Mouse (Mus musculus): ENCODE measurements around the gene Tfb2m. TPM values are rescaled to one million over a fixed set of nuclear protein-coding genes. Genes with fewer than 3 reads are reported as not detected.
A peak's percentile ranks its signal among the peaks of the same experiment; 100 is the strongest.

Gene Tfb2m
- polyA plus RNA-seq, 1 experiment from 2014 or later = 21.8 TPM

DNA sequence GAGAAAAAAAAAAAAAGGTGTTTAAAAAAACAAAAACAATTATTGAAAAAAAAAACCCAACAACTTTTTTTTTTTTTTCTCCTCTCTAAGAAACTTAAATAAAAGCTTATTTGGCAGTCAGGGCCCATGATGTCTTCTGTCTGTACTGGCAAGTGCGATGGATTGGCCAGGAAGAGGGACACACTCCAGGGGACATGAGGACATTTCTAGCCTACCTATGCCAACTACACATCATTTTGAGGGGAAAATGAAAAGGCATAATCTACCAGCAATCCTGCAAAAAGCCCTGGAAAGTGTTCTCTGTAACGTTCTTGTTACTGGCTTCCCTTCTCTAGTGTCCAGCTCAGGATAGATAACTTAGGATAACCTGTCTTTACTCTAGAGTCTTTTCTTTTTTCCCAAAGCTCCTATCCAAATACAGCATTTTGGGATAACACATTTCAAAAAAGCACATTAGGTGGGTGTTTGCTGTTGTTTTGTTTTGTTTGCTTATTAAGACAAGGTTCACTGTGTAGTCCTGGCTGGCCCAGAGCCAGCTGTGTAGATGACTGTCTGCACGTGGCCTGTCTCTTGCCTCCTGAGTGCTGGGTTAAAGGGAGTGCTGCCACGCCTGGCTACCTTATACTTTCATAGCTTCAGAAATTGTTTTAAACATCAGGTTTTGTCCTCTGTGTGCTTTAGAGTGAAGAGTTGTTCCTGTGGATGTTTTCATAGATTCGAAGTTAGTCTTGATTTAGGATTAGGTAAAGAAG, 7.3 kb upstream of the Tfb2m start:
- no peak for TF ChIP-seq CTCF (IDR thresholded peaks at IDR 0.05; ENCODE audit: low read depth)
- H3K27me3 ChIP-seq (replicated peaks; ENCODE audit: control insufficient read depth, insufficient read depth, low read length) = no peaks in the 10 kb centered on the region
- WGBS = 50% methylated on average over 5 of the region's 5 CpGs
- no peak overlapping the region for H3K9ac ChIP-seq (ENCODE audit: low read depth, low read length)
- no peak overlapping the region for H3K4me3 ChIP-seq (ENCODE audit: low read depth, low read length)
- H3K36me3 ChIP-seq (ENCODE audit: control insufficient read depth, insufficient read depth) = no peaks in the 10 kb centered on the region; the same call in 1 of the 2 replicates
- no peak overlapping the region for H3K4me2 ChIP-seq (replicated peaks; ENCODE audit: low read depth)
- 0 out of 2 replicates have a peak overlapping the region, but pooled peaks have one; percentile 37 for H3K27ac ChIP-seq (ENCODE audit: low read depth, low read length)
- H3K4me1 ChIP-seq (replicated peaks; ENCODE audit: control insufficient read depth, insufficient read depth, low read length) = no peaks in the 10 kb centered on the region
- no peaks in the 10 kb centered on the region for H3K9me3 ChIP-seq (ENCODE audit: control insufficient read depth)
- no peak for ATAC-seq

DNA sequence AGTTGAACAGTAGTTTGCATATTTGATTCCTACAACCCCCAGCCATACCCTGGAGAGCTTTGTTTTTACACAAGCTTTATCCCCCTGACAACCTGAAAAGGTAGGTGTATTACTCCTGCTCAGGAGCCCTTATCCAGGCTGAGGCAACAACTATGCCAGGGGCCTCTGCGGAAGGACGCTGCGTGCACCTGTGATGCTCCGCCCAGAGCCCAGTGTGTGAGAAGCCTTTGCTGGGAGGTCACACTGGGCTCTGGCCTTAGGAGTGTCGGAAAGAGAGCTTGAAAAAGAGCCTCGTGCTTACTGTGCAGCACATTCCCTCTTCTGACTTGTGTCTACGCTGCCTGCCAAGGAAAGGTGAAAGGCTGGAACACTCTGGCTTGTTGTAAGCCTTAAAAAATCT, 6.7 kb upstream of the Tfb2m start:
- H3K4me1 ChIP-seq (replicated peaks; ENCODE audit: control insufficient read depth, insufficient read depth, low read length) = no peaks in the 10 kb centered on the region
- H3K36me3 ChIP-seq (ENCODE audit: control insufficient read depth, insufficient read depth) = no peaks in the 10 kb centered on the region; the same call in 1 of the 2 replicates
- no peak overlapping the region for H3K4me3 ChIP-seq (ENCODE audit: low read depth, low read length)
- 34% methylated on average over 7 of the region's 7 CpGs for WGBS
- H3K27me3 ChIP-seq (replicated peaks; ENCODE audit: control insufficient read depth, insufficient read depth, low read length) = no peaks in the 10 kb centered on the region
- H3K4me2 ChIP-seq (replicated peaks; ENCODE audit: low read depth) = 0 out of 2 replicates have a peak overlapping the region, but pooled peaks have one; percentile 6
- no peak overlapping the region for H3K9ac ChIP-seq (ENCODE audit: low read depth, low read length)
- ATAC-seq = peak; percentile 77
- peak overlapping the region; percentile 37; the same call in 1 of the 2 replicates for H3K27ac ChIP-seq (ENCODE audit: low read depth, low read length)
- no peak for TF ChIP-seq CTCF (IDR thresholded peaks at IDR 0.05; ENCODE audit: low read depth)
- no peaks in the 10 kb centered on the region for H3K9me3 ChIP-seq (ENCODE audit: control insufficient read depth)

DNA sequence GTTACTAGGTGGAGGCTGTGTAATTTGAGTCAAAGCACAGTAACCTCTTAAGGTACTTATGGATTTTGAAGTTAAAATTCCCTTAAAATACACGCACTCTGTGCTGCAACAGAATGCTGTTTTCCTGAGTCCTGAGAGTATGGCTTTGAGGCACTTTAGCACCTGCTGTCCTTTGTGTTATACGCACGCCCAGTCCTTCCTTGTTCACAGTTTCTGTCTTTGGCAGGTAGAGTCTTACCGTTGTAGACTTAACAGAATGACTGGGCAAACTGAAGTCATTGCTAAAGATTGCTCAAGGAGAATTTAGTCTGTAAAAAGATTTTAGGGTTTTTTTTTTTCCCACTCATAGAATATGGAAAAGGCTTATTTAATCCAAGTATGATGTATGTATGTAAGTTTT, 5.9 kb upstream of the Tfb2m start:
- Histone ChIP-seq H3K27ac (ENCODE audit: low read depth, low read length) (0 out of 2 replicates have a peak overlapping the region, but pooled peaks have one; percentile 37), H3K9me3 (ENCODE audit: control insufficient read depth) (no peaks in the 10 kb centered on the region), H3K27me3 (replicated peaks; ENCODE audit: control insufficient read depth, insufficient read depth, low read length) (no peaks in the 10 kb centered on the region), H3K4me1 (replicated peaks; ENCODE audit: control insufficient read depth, insufficient read depth, low read length) (no peaks in the 10 kb centered on the region), H3K36me3 (ENCODE audit: control insufficient read depth, insufficient read depth) (no peaks in the 10 kb centered on the region; the same call in 1 of the 2 replicates), H3K9ac (ENCODE audit: low read depth, low read length) (no peak overlapping the region), H3K4me3 (ENCODE audit: low read depth, low read length) (no peak overlapping the region), H3K4me2 (replicated peaks; ENCODE audit: low read depth) (no peak overlapping the region)
- no peak for TF ChIP-seq CTCF (IDR thresholded peaks at IDR 0.05; ENCODE audit: low read depth)
- 53% methylated on average over 4 of the region's 4 CpGs for WGBS
- ATAC-seq = no peak

DNA sequence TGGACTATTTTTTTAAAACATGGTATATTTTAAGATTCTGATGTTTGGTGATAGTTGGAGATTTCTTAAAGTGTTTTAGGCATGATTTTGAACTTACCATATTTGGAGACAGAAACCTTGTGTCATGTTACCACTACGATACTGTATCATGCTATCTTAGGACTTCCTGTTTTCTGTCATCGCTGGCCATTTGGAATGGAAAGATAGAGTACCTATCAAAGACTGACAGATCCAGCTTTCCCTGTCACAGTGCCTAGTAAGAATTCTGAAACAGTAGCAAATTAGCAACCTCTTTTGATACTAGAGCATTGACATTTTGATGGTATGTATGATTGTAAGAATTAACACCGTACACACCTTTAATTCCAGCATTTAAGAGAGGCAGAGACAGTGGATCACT, 5.3 kb upstream of the Tfb2m start:
- 66% methylated on average over 3 of the region's 3 CpGs for WGBS
- TF ChIP-seq CTCF (IDR thresholded peaks at IDR 0.05; ENCODE audit: low read depth) = no peak
- no peaks in the 10 kb centered on the region; the same call in 1 of the 2 replicates for H3K36me3 ChIP-seq (ENCODE audit: control insufficient read depth, insufficient read depth)
- no peak overlapping the region for H3K4me3 ChIP-seq (ENCODE audit: low read depth, low read length)
- H3K27ac ChIP-seq (ENCODE audit: low read depth, low read length) = no peak overlapping the region; the same call in 1 of the 2 replicates
- H3K27me3 ChIP-seq (replicated peaks; ENCODE audit: control insufficient read depth, insufficient read depth, low read length) = no peaks in the 10 kb centered on the region
- H3K9ac ChIP-seq (ENCODE audit: low read depth, low read length) = no peak overlapping the region
- ATAC-seq = no peak
- H3K4me2 ChIP-seq (replicated peaks; ENCODE audit: low read depth) = no peak overlapping the region
- H3K9me3 ChIP-seq (ENCODE audit: control insufficient read depth) = no peaks in the 10 kb centered on the region
- H3K4me1 ChIP-seq (replicated peaks; ENCODE audit: control insufficient read depth, insufficient read depth, low read length) = no peaks in the 10 kb centered on the region

DNA sequence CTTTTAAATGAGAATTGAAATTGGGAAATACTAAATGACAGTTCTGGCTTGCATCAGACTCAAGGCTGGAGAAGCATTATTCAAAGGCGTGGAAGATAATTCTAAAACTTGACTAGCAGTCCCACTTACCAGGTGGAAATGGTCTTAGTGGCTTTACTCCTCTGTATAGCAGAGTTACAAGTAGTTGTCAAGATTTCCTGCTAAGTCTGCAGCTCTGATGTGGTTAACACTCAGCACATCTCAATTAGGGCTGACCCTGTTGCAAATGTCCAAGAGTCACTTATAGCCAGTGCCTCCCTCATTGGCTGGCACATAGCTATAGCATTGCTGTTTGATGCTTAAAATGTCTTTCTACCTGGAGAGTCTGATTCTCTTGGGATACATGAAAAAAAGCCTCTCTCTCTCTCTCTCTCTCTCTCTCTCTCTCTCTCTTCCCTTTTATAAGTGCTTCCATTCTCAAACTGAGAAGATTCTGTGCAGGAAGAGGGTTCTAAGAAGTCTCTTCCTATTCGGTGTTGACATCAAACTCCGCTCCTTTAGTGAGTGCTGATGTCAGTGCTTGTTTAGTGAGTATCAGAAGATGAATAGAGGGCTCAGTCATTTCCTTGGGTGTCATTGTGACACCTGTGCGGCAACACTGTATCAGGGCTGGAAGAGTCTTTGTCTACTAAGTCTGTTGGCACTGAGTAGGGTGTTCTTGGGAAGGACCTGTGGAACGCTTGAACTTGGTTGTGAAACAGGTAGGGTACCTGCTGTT, 3.1 kb upstream of the Tfb2m start:
- no peaks in the 10 kb centered on the region for H3K27me3 ChIP-seq (replicated peaks; ENCODE audit: control insufficient read depth, insufficient read depth, low read length)
- H3K36me3 ChIP-seq (ENCODE audit: control insufficient read depth, insufficient read depth) = no peaks in the 10 kb centered on the region; the same call in 1 of the 2 replicates
- H3K27ac ChIP-seq (ENCODE audit: low read depth, low read length) = no peak overlapping the region
- ATAC-seq = no peak
- 0 out of 2 replicates have a peak, but pooled peaks cover 5% of the 10 kb centered on the region for H3K4me1 ChIP-seq (replicated peaks; ENCODE audit: control insufficient read depth, insufficient read depth, low read length)
- no peaks in the 10 kb centered on the region for H3K9me3 ChIP-seq (ENCODE audit: control insufficient read depth)
- no peak for TF ChIP-seq CTCF (IDR thresholded peaks at IDR 0.05; ENCODE audit: low read depth)
- 88% methylated on average over 5 of the region's 5 CpGs for WGBS
- H3K9ac ChIP-seq (ENCODE audit: low read depth, low read length) = no peak overlapping the region
- H3K4me2 ChIP-seq (replicated peaks; ENCODE audit: low read depth) = no peak overlapping the region
- no peak overlapping the region for H3K4me3 ChIP-seq (ENCODE audit: low read depth, low read length)

DNA sequence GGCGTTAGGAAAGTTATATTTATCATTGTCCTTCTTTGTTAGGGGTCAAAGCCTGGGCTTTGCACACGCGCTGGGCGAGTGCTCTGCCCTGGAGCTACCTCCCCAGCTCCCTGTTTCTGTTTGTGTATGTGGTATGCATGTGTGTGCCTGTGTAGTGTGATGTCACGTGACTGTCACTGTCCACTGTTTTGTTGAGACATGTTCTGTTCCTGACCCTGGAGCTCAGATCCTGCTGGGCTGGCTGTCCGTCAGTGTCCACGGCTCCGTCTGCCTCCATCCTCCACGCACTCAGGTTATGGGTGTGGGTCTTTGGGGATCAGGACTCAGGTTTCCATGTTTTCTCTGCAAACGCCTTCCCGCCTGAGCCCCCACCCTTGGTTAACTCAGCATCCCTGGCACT, 2.2 kb upstream of the Tfb2m start:
- Histone ChIP-seq H3K9me3 (ENCODE audit: control insufficient read depth) (no peaks in the 10 kb centered on the region), H3K4me2 (replicated peaks; ENCODE audit: low read depth) (no peak overlapping the region), H3K36me3 (ENCODE audit: control insufficient read depth, insufficient read depth) (no peaks in the 10 kb centered on the region; the same call in 1 of the 2 replicates), H3K27me3 (replicated peaks; ENCODE audit: control insufficient read depth, insufficient read depth, low read length) (no peaks in the 10 kb centered on the region), H3K4me1 (replicated peaks; ENCODE audit: control insufficient read depth, insufficient read depth, low read length) (0 out of 2 replicates have a peak, but pooled peaks cover 5% of the 10 kb centered on the region), H3K4me3 (ENCODE audit: low read depth, low read length) (no peak overlapping the region), H3K9ac (ENCODE audit: low read depth, low read length) (no peak overlapping the region), H3K27ac (ENCODE audit: low read depth, low read length) (no peak overlapping the region)
- no peak for TF ChIP-seq CTCF (IDR thresholded peaks at IDR 0.05; ENCODE audit: low read depth)
- ATAC-seq = no peak
- WGBS = 85% methylated on average over 11 of the region's 11 CpGs
